ENCODE assay signal across 8 mouse cellular contexts in the genomic region with DNA sequence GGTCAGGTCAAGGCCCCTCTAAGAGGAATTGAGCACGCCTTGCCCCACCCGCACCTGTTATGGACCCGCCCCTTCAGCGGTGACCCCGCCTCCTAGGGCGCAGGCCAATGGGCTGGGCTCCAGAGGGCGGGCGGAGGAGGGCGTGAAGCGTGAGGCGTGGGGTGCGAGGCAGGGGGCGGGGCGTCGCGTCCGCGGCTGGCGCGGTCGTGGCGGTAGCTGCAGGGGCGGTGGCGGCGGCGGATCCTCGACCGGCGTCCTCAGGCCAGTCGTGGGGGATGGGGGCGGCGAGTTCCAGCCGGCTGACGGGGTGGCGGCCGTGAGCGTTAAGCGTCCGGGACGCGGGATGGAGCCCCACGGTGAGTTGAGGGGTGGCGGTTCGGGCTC. TPM values are rescaled to one million over a fixed set of nuclear protein-coding genes. Genes with fewer than 3 reads are reported as not detected.
DNase-seq lines count a peak whose midpoint lies in the region; ATAC-seq and TF ChIP-seq lines count a peak whose summit lies in the region.

No protein-coding gene starts in this region.

- H3K4me2 ChIP-seq in embryonic facial prominence, embryonic 12.5 days (replicated peaks), result peak overlapping the region; percentile 78
- H3K4me2 ChIP-seq in limb, embryonic 11.5 days (ENCODE audit: low read depth, severe bottlenecking), result peak overlapping the region; percentile 83
- H3K4me2 ChIP-seq in midbrain, embryonic 12.5 days (replicated peaks), result peak overlapping the region; percentile 82

- TF ChIP-seq POLR2A in bone marrow macrophage, adult 2 months (IDR thresholded peaks at IDR 0.05; ENCODE audit: borderline replicate concordance, low read depth, low read length), result no peak
- peak; percentile 57 for TF ChIP-seq POLR2A in heart, adult 2 months (IDR thresholded peaks at IDR 0.05; ENCODE audit: insufficient read depth, low read depth, low read length)
- no peak for TF ChIP-seq POLR2A in kidney, adult 2 months (IDR thresholded peaks at IDR 0.05; ENCODE audit: low read depth, low read length)
- TF ChIP-seq POLR2A in small intestine, adult 2 months (IDR thresholded peaks at IDR 0.05; ENCODE audit: low read depth, low read length), result no peak

- 0 out of 2 replicates have a peak, but pooled peaks cover 2% of the 10 kb centered on the region for H3K79me2 ChIP-seq in heart, adult 2 months (replicated peaks; ENCODE audit: control insufficient read depth, insufficient read depth, low read length)

- H3K9me3 ChIP-seq in embryonic facial prominence, embryonic 12.5 days, result 0 out of 2 replicates have a peak, but pooled peaks cover 3% of the 10 kb centered on the region
- H3K9me3 ChIP-seq in limb, embryonic 11.5 days (ENCODE audit: control insufficient read depth, low read length), result no peaks in the 10 kb centered on the region
- H3K9me3 ChIP-seq in midbrain, embryonic 12.5 days, result no peaks in the 10 kb centered on the region

- TF ChIP-seq CTCF in bone marrow macrophage, adult 2 months (IDR thresholded peaks at IDR 0.05; ENCODE audit: low read depth, low read length), result no peak
- TF ChIP-seq CTCF in heart, adult 2 months (IDR thresholded peaks at IDR 0.05), result no peak
- TF ChIP-seq CTCF in kidney, adult 2 months (conservative IDR thresholded peaks at IDR 0.05; ENCODE audit: insufficient read depth, insufficient read length, low read depth, low read length), result no peak
- TF ChIP-seq CTCF in small intestine, adult 2 months (IDR thresholded peaks at IDR 0.05; ENCODE audit: extremely low read depth, insufficient read length, insufficient replicate concordance, low read depth, low read length), result no peak

- DNase-seq in heart, adult 2 months, result peak; percentile 93 to 94
- peak; percentile 96 for DNase-seq in kidney, adult 2 months
- peak; percentile 83 for DNase-seq in limb, embryonic 11.5 days (ENCODE audit: low spot score)

- H3K27ac ChIP-seq in bone marrow macrophage, adult 2 months (ENCODE audit: insufficient read depth, low read depth, low read length), result no peak overlapping the region
- 0 out of 2 replicates have a peak overlapping the region, but pooled peaks have one; percentile 30 for H3K27ac ChIP-seq in embryonic facial prominence, embryonic 12.5 days
- H3K27ac ChIP-seq in heart, adult 2 months, result peak overlapping the region; percentile 98
- peak overlapping the region; percentile 88; the same call in 1 of the 2 replicates for H3K27ac ChIP-seq in kidney, adult 2 months (ENCODE audit: insufficient read depth, low read depth, low read length)
- H3K27ac ChIP-seq in limb, embryonic 11.5 days (replicated peaks; ENCODE audit: low read depth, low read length), result no peak overlapping the region
- no peak overlapping the region for H3K27ac ChIP-seq in midbrain, embryonic 12.5 days (replicated peaks)
- H3K27ac ChIP-seq in small intestine, adult 2 months (ENCODE audit: insufficient read depth, low read depth, low read length), result no peak overlapping the region

- H3K4me3 ChIP-seq in bone marrow macrophage, adult 2 months (ENCODE audit: insufficient read depth, low read length), result peak overlapping the region; percentile 54
- H3K4me3 ChIP-seq in embryonic facial prominence, embryonic 12.5 days, result peak overlapping the region; percentile 68
- peak overlapping the region; percentile 91 for H3K4me3 ChIP-seq in heart, adult 2 months
- H3K4me3 ChIP-seq in kidney, adult 2 months (ENCODE audit: insufficient read depth, low read depth, low read length), result peak overlapping the region; percentile 81
- H3K4me3 ChIP-seq in limb, embryonic 11.5 days (ENCODE audit: low read depth, low read length), result peak overlapping the region; percentile 60
- H3K4me3 ChIP-seq in midbrain, embryonic 12.5 days, result peak overlapping the region; percentile 56
- peak overlapping the region; percentile 76 for H3K4me3 ChIP-seq in small intestine, adult 2 months (ENCODE audit: low read depth, low read length)

- H3K36me3 ChIP-seq in embryonic facial prominence, embryonic 12.5 days, result no peaks in the 10 kb centered on the region
- H3K36me3 ChIP-seq in heart, adult 2 months (ENCODE audit: control insufficient read depth, insufficient read depth, low read length), result peaks cover 14% of the 10 kb centered on the region
- no peaks in the 10 kb centered on the region for H3K36me3 ChIP-seq in kidney, adult 2 months (ENCODE audit: control insufficient read depth, insufficient read depth, low read length)
- H3K36me3 ChIP-seq in limb, embryonic 11.5 days (ENCODE audit: control insufficient read depth, insufficient read depth, low read length), result no peaks in the 10 kb centered on the region
- H3K36me3 ChIP-seq in midbrain, embryonic 12.5 days, result no peaks in the 10 kb centered on the region
- no peaks in the 10 kb centered on the region for H3K36me3 ChIP-seq in small intestine, adult 2 months (ENCODE audit: control insufficient read depth, insufficient read depth, low read length)

- ATAC-seq in embryonic facial prominence, embryonic 12.5 days (ENCODE audit: insufficient number of reproducible peaks, insufficient read depth, low FRiP score, low TSS enrichment), result peak; percentile 88
- ATAC-seq in limb, embryonic 11.5 days (ENCODE audit: insufficient number of reproducible peaks, low FRiP score, low TSS enrichment, low read depth), result peak; percentile 95
- ATAC-seq in midbrain, embryonic 12.5 days (ENCODE audit: low FRiP score, low read depth), result peak; percentile 94
- no peak for ATAC-seq in inflammation-experienced regulatory T-cells, adult 6 months

- peak overlapping the region; percentile 67 for H3K9ac ChIP-seq in embryonic facial prominence, embryonic 12.5 days
- H3K9ac ChIP-seq in heart, adult 2 months (ENCODE audit: low read depth, low read length), result peak overlapping the region; percentile 95
- peak overlapping the region; percentile 60 for H3K9ac ChIP-seq in limb, embryonic 11.5 days (ENCODE audit: low read length)
- peak overlapping the region; percentile 58 for H3K9ac ChIP-seq in midbrain, embryonic 12.5 days (replicated peaks)

- TF ChIP-seq EP300 in heart, adult 2 months (IDR thresholded peaks at IDR 0.05; ENCODE audit: insufficient read depth, low read depth, low read length), result 0 out of 2 replicates have a peak, but pooled peaks have one; percentile 60

- WGBS in embryonic facial prominence, embryonic 12.5 days, result under 1% methylated on average over 44 of the region's 44 CpGs
- WGBS in heart, adult 2 months, result under 1% methylated on average over 44 of the region's 44 CpGs
- WGBS in kidney, adult 2 months, result 2% methylated on average over 43 of the region's 44 CpGs
- under 1% methylated on average over 43 of the region's 44 CpGs for WGBS in limb, embryonic 11.5 days
- 1% methylated on average over 36 of the region's 44 CpGs for WGBS in midbrain, embryonic 12.5 days
- WGBS in small intestine, adult 2 months, result 1% methylated on average over 43 of the region's 44 CpGs

- 0 out of 2 replicates have a peak, but pooled peaks cover 2% of the 10 kb centered on the region for H3K4me1 ChIP-seq in bone marrow macrophage, adult 2 months (ENCODE audit: control insufficient read depth, insufficient read depth, low read length)
- no peaks in the 10 kb centered on the region for H3K4me1 ChIP-seq in embryonic facial prominence, embryonic 12.5 days
- H3K4me1 ChIP-seq in heart, adult 2 months (ENCODE audit: control insufficient read depth, insufficient read depth, low read length), result no peaks in the 10 kb centered on the region; the same call in 1 of the 2 replicates
- H3K4me1 ChIP-seq in kidney, adult 2 months (ENCODE audit: control insufficient read depth, insufficient read depth, low read length), result no peaks in the 10 kb centered on the region
- H3K4me1 ChIP-seq in limb, embryonic 11.5 days (ENCODE audit: control insufficient read depth, insufficient read depth, low read length), result 0 out of 2 replicates have a peak, but pooled peaks cover 2% of the 10 kb centered on the region
- H3K4me1 ChIP-seq in midbrain, embryonic 12.5 days, result peaks cover 11% of the 10 kb centered on the region
- no peaks in the 10 kb centered on the region; the same call in none of the 2 replicates for H3K4me1 ChIP-seq in small intestine, adult 2 months (ENCODE audit: control insufficient read depth, insufficient read depth, insufficient read length, low read length)

- intact Hi-C loops in heart, adult 2 months (cut with DNase I), result loop anchor here (1.0 to 10.0 kb wide), 3 partner anchors 38 to 322 kb away; a partner anchor contains a TSS

- H3K27me3 ChIP-seq in embryonic facial prominence, embryonic 12.5 days, result peaks cover 7% of the 10 kb centered on the region; the same call in 1 of the 2 replicates
- H3K27me3 ChIP-seq in heart, adult 2 months (ENCODE audit: control insufficient read depth, insufficient read depth, low read length), result no peaks in the 10 kb centered on the region
- H3K27me3 ChIP-seq in kidney, adult 2 months (replicated peaks; ENCODE audit: control insufficient read depth, insufficient read depth, low read length), result no peaks in the 10 kb centered on the region
- H3K27me3 ChIP-seq in limb, embryonic 11.5 days (ENCODE audit: control insufficient read depth, insufficient read depth, low read length), result no peaks in the 10 kb centered on the region
- H3K27me3 ChIP-seq in midbrain, embryonic 12.5 days, result peaks cover 31% of the 10 kb centered on the region
- 0 out of 2 replicates have a peak, but pooled peaks cover 4% of the 10 kb centered on the region for H3K27me3 ChIP-seq in small intestine, adult 2 months (ENCODE audit: control insufficient read depth, insufficient read depth, low read length)

RNA-seq across cellular contexts. Expression of a gene that starts 0.7 kb away (rescaled TPM):
- 0.60 and 1.1 TPM in 2 replicates for polyA plus RNA-seq in bone marrow macrophage, adult 2 months (2012; ENCODE audit: insufficient read depth, insufficient read length, missing spikeins)
- 51.8 and 56.0 TPM in 2 replicates for polyA plus RNA-seq in embryonic facial prominence, embryonic 12.5 days (2016; fragmentation: Nextera tagmentation; extraction: Ambion mirVana)
- total RNA-seq in heart, adult 2 months (2021), result 10 to 100 TPM; 38.6 to 41.2 TPM
- polyA plus RNA-seq in heart, adult 2 months (2012; rRNA removed), result 30.7 and 57.0 TPM in 2 replicates
- 28.4 and 31.7 TPM in 2 replicates for polyA plus RNA-seq in kidney, adult 2 months (2012; rRNA removed)
- polyA plus RNA-seq in limb, embryonic 11.5 days (2014; fragmentation: Nextera tagmentation; extraction: Ambion mirVana), result 42.0 and 43.7 TPM in 2 replicates
- polyA plus RNA-seq in midbrain, embryonic 12.5 days (2016; fragmentation: Nextera tagmentation; extraction: Ambion mirVana), result 35.2 and 44.2 TPM in 2 replicates
- 3.3 TPM in 2 replicates for polyA plus RNA-seq in small intestine, adult 2 months (2012; rRNA removed)
- under 1 TPM in 2 of 3 experiments, not detected in 1; 0.20 to 0.43 TPM for polyA plus RNA-seq in inflammation-experienced regulatory T-cells, adult 6 months (2017; shearing (Covaris generic))

Comparison
In these comparisons a context has a peak if more than half of its experiments do, and no peak if none do; other contexts are left out.
1. H3K27ac ChIP-seq: peak in embryonic facial prominence, embryonic 12.5 days (single experiment), heart, adult 2 months (single experiment) and kidney, adult 2 months (single experiment); none in bone marrow macrophage, adult 2 months (single experiment), limb, embryonic 11.5 days (single experiment), midbrain, embryonic 12.5 days (single experiment) and small intestine, adult 2 months (single experiment).
2. Peak in every context shown above with its lines, with median percentiles within 50 percentile points of each other: H3K4me3 ChIP-seq, H3K4me2 ChIP-seq, H3K9ac ChIP-seq and DNase-seq.